Mouse (Mus musculus) embryonic facial prominence, embryonic 11.5 days (tissue): ENCODE measurements at regions not wholly inside any gene's neighbourhood (a gene's known extent, or its start where the extent isn't known, plus 50 kb on each side); places are given as distances from the start of the nearest gene placed in this dataset.
A peak's percentile ranks its signal among the peaks of the same experiment; 100 is the strongest.
"Not testable (repeated sequence)": the region's sequence is repeated elsewhere in the genome, so short reads cannot be mapped to it uniquely, and the experiment has no call there.

Experiments
- ATAC-seq: fragments of 200-750 bp; cut with Nextera tagmentation; replicated peaks from 2 replicates; pipeline ENCODE4 v1.8.0; 2017; ENCODE audit warnings: low read depth; ENCODE audit not compliant: insufficient number of reproducible peaks, low FRiP score, low TSS enrichment
- DNase-seq: peaks from one replicate; pipeline ENCODE4 v3.0.0-alpha.2; 2015; ENCODE audit warnings: low spot score
- H3K27ac ChIP-seq: fragments of 300-500 bp; sonication (generic); replicated peaks from 2 replicates; pipeline ENCODE4 v1.5.1; 2014; ENCODE audit warnings: mild to moderate bottlenecking, low read depth, low read length, control low read depth
- H3K27me3 ChIP-seq: fragments of 300-500 bp; sonication (generic); 2 replicates; pipeline ENCODE4 v1.6.1; 2014; ENCODE audit warnings: mild to moderate bottlenecking, low read length, moderate library complexity, mixed read lengths; ENCODE audit not compliant: control insufficient read depth, insufficient read depth
- H3K36me3 ChIP-seq: fragments of 300-500 bp; sonication (generic); replicated peaks from 2 replicates; pipeline ENCODE4 v1.6.1; 2014; ENCODE audit warnings: low read depth, mild to moderate bottlenecking, low read length, moderate library complexity, mixed read lengths; ENCODE audit not compliant: control insufficient read depth, insufficient read depth
- H3K4me1 ChIP-seq: fragments of 300-500 bp; sonication (generic); 2 replicates; pipeline ENCODE4 v1.6.1; 2014; ENCODE audit warnings: low read length, mixed read lengths; ENCODE audit not compliant: control insufficient read depth, insufficient read depth
- H3K4me2 ChIP-seq: fragments of 300-500 bp; sonication (generic); 2 replicates; pipeline ENCODE4 v1.6.1; 2014; ENCODE audit warnings: low read depth, mild to moderate bottlenecking, control low read depth, low read length, moderate library complexity
- H3K4me3 ChIP-seq: fragments of 300-500 bp; sonication (generic); 2 replicates; pipeline ENCODE4 v1.5.1; 2014; ENCODE audit warnings: low read depth, low read length, control low read depth
- H3K9ac ChIP-seq: fragments of 300-500 bp; sonication (generic); replicated peaks from 2 replicates; pipeline ENCODE4 v1.6.1; 2014; ENCODE audit warnings: mild to moderate bottlenecking, control low read depth, low read length
- H3K9me3 ChIP-seq: fragments of 300-500 bp; sonication (generic); replicated peaks from 2 replicates; pipeline ENCODE4 v1.6.1; 2016; ENCODE audit warnings: mild to moderate bottlenecking, low read length, inconsistent platforms, mixed read lengths; ENCODE audit not compliant: control insufficient read depth
- whole genome bisulfite sequencing: fragments of 180-500 bp; shearing (Covaris S2); extraction: QIAGEN DNeasy Blood & Tissue Kit; methylation state at CpG from one replicate; pipeline ENCODE4 v1.1.7; 2014; 5-methylcytosine and 5-hydroxymethylcytosine counted together

GRCm38 (mm10) chr13:60479043-60479861, 122.5 kb upstream of the Dapk1 start:
- peak; percentile 82 for DNase-seq
- ATAC-seq: 0 out of 2 replicates have a peak, but pooled peaks have one; percentile 32
- H3K4me1 ChIP-seq: peaks cover 4% of the 10 kb centered on the region; the same call in 1 of the 2 replicates
- no peak overlapping the region for H3K9ac ChIP-seq
- H3K9me3 ChIP-seq: no peaks in the 10 kb centered on the region
- H3K36me3 ChIP-seq: no peaks in the 10 kb centered on the region
- 4% methylated on average over 18 of the region's 18 CpGs for WGBS
- no peaks in the 10 kb centered on the region for H3K27me3 ChIP-seq
- H3K4me3 ChIP-seq: no peak overlapping the region
- no peak overlapping the region for H3K27ac ChIP-seq
- H3K4me2 ChIP-seq: peak overlapping the region; percentile 45

- 9% methylated on average over 13 of the region's 13 CpGs for WGBS
- no peak overlapping the region for H3K27ac ChIP-seq
- H3K27me3 ChIP-seq: no peaks in the 10 kb centered on the region
- no peaks in the 10 kb centered on the region for H3K9me3 ChIP-seq
- peaks cover 4% of the 10 kb centered on the region; the same call in 1 of the 2 replicates for H3K4me1 ChIP-seq
- H3K4me2 ChIP-seq: no peak overlapping the region
- H3K36me3 ChIP-seq: no peaks in the 10 kb centered on the region
- 0 out of 2 replicates have a peak, but pooled peaks have one; percentile 15 for ATAC-seq
- H3K9ac ChIP-seq: no peak overlapping the region
- H3K4me3 ChIP-seq: no peak overlapping the region
- peak; percentile 74 for DNase-seq
Observed at GRCm38 (mm10) chr13:60479862-60480730, 121.7 kb upstream of the Dapk1 start.

GRCm38 (mm10) chr13:60480731-60481431, 120.9 kb upstream of the Dapk1 start:
- Histone ChIP-seq H3K27ac (no peak overlapping the region), H3K4me3 (no peak overlapping the region), H3K36me3 (no peaks in the 10 kb centered on the region), H3K9ac (no peak overlapping the region; the same call in 1 of the 2 replicates), H3K9me3 (no peaks in the 10 kb centered on the region), H3K4me1 (peaks cover 4% of the 10 kb centered on the region; the same call in 1 of the 2 replicates), H3K4me2 (peak overlapping the region; percentile 19; the same call in 1 of the 2 replicates), H3K27me3 (no peaks in the 10 kb centered on the region)
- no peak for ATAC-seq
- 6% methylated on average over 21 of the region's 21 CpGs for WGBS
- DNase-seq: peak; percentile 53

- H3K27ac ChIP-seq, H3K27me3 ChIP-seq, H3K4me3 ChIP-seq, ATAC-seq, H3K9ac ChIP-seq, H3K4me1 ChIP-seq, H3K9me3 ChIP-seq, H3K4me2 ChIP-seq, DNase-seq, H3K36me3 ChIP-seq: not testable (repeated sequence)
- WGBS: 64% methylated on average over 11 of the region's 11 CpGs
Observed at GRCm38 (mm10) chr13:60481451-60481850, 120.3 kb upstream of the Dapk1 start.

- ATAC-seq (no peak), DNase-seq (no peak)
- Histone ChIP-seq H3K36me3 (no peaks in the 10 kb centered on the region), H3K4me2 (no peak overlapping the region), H3K27me3 (no peaks in the 10 kb centered on the region), H3K9me3 (no peaks in the 10 kb centered on the region), H3K27ac (no peak overlapping the region), H3K9ac (no peak overlapping the region), H3K4me1 (peaks cover 4% of the 10 kb centered on the region; the same call in 1 of the 2 replicates), H3K4me3 (no peak overlapping the region)
- 94% methylated on average over 6 of the region's 6 CpGs for WGBS
Observed at GRCm38 (mm10) chr13:60481946-60482345, 119.8 kb upstream of the Dapk1 start.

- no peak for DNase-seq
- Histone ChIP-seq H3K9me3 (no peaks in the 10 kb centered on the region), H3K4me1 (no peaks in the 10 kb centered on the region; the same call in 1 of the 2 replicates), H3K36me3 (no peaks in the 10 kb centered on the region), H3K9ac (no peak overlapping the region), H3K27ac (no peak overlapping the region), H3K27me3 (no peaks in the 10 kb centered on the region), H3K4me2 (no peak overlapping the region), H3K4me3 (no peak overlapping the region)
- WGBS: 80% methylated on average over 2 of the region's 2 CpGs
- ATAC-seq: no peak
Observed at GRCm38 (mm10) chr13:60486105-60486504, 115.6 kb upstream of the Dapk1 start.

- WGBS: 93% methylated on average over 5 of the region's 5 CpGs
- Histone ChIP-seq H3K9me3 (no peaks in the 10 kb centered on the region), H3K4me1 (no peaks in the 10 kb centered on the region; the same call in 1 of the 2 replicates), H3K27ac (no peak overlapping the region), H3K36me3 (no peaks in the 10 kb centered on the region), H3K4me2 (no peak overlapping the region), H3K9ac (no peak overlapping the region), H3K27me3 (no peaks in the 10 kb centered on the region), H3K4me3 (no peak overlapping the region)
- ATAC-seq (no peak), DNase-seq (no peak)
Observed at GRCm38 (mm10) chr13:60486871-60487270, 114.9 kb upstream of the Dapk1 start.
